Mouse (Mus musculus) kidney, postnatal 14 days (tissue): ENCODE measurements around the gene Prph2.

Experiments used
- DNase-seq: peaks from one replicate; pipeline ENCODE4 v3.0.0; 2022; ENCODE audit warnings: mixed read lengths

Prph2 gene

GRCm38 (mm10) chr17:46910186-46910585 is at the start of gene Prph2:
Gene Prph2 (plus strand): TSS chr17:46910459.
- DNase-seq: no peak

- no peak for DNase-seq
These were observed 45.6 kb upstream of the Prph2 start for GRCm38 (mm10) chr17:46864566-46865195.

- no peak for DNase-seq
These were observed 43.4 kb upstream of the Prph2 start for GRCm38 (mm10) chr17:46866836-46867235.

DNA sequence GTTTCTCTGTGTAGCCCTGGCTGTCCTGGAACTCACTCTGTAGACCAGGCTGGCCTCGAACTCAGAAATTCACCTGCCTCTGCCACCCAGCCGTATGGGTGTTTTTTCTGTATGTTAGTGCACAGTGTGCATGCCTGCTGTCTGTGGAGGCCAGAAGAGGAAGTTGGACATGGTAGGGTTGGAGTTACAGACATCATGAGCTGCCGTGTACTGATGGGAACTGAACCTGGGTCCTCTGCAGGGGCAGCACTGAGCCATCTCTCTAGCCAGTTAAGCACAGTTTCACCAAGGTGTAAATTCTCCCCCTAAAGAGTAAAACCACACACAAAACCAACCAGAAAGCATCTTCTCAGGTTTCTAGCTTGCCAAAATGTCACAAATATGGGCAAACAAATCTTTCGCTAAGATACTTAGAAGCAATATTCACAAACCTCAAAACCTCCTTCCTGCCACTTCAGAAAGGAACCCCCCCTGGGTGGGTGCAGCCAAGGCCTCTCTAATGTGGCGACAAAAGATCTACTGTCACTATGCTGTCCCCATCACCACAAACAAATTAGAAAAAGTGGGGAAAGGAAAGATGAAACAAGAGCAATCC is 40.0 kb upstream of the Prph2 start:
- no peak for DNase-seq

GRCm38 (mm10) chr17:46870913-46871312 is 39.3 kb upstream of the Prph2 start:
- no peak for DNase-seq

DNA sequence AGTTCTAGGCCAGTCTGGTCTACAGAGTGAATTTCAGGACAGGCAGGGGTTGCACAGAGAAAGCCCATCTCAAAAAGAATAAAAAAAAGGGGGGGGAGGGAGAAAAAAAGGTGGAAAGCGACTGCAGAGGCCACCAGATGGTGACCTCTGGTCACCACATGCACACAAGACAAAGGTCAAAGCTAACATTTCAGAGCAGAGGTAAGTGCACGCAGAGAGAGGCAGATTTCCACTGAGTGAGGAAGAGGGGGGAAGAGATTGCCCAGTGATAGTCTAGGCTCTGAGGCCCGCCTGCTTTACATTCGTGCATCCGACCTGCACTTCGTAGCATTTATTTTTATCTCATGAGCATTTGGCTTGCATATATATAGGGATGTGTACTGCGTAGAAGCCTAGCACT is 37.5 kb upstream of the Prph2 start:
- no peak for DNase-seq

DNA sequence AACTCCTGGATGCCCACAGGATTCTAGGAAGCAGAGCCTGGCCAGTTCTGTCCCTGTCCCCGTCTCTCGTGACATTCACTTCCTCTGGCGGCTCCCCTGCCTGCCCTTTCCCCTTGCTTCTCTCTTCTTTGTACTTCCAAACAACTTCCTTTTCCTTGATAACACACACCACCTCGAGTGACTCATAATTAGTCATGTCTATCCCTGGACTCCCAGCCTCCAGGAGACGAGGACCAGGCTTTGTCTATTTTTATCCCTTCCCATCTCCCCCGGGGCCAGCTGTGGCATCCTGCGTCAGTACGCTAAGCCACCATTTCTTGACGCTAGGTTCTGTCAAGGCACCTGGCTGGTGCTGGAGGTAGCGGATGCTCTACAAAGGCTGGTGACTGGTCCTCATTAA is 36.1 kb upstream of the Prph2 start:
- DNase-seq: peak; percentile 63

GRCm38 (mm10) chr17:46875626-46876025 is 34.6 kb upstream of the Prph2 start:
- no peak for DNase-seq

DNA sequence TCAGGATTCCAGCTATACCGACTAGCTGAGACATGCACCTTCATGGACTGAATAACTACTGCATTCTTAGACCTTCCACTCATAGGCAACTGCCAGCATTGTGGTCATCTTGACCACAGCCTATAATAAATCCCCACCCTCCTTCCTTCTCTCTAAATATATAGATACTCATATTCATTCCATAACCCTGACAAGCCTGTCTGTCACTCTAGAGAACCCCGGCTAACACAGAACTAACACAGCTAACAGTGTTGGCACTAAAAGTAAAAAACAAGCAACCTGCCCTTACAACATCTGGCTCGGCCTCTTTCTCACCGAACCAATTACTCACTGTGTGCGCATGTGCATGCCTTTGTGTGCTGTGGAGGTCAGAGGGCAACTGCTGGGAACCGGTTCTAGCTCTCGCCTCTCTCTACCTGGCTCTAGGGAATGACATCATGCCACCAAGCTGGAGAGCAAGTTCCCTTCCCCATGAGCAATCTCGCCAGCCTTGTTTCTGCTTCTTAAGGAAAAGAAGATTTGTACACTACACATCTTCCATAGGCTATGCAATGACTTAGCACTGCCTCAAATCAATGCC is 33.8 kb upstream of the Prph2 start:
- no peak for DNase-seq

DNA sequence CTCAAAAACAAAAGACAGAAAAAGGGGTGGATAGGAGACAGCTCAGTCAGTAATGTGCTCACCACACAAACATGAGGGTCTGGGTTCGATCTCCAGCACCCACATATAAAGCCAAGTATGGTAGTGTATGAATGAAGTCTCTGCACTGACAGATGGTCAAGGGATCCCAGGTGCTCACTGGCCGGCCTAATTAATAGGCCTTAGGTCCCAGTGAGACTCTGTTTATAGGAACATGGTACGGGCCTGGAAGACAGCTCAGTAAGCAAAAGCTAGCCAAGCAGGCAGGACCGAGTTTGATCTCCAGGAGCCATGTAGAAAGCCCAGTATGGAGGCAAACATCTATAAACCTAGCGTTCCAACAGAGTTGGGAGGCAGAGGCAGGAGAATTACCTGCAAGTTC is 33.2 kb upstream of the Prph2 start:
- no peak for DNase-seq

GRCm38 (mm10) chr17:46879841-46880311 is 30.4 kb upstream of the Prph2 start:
- DNase-seq: peak; percentile 77

DNA sequence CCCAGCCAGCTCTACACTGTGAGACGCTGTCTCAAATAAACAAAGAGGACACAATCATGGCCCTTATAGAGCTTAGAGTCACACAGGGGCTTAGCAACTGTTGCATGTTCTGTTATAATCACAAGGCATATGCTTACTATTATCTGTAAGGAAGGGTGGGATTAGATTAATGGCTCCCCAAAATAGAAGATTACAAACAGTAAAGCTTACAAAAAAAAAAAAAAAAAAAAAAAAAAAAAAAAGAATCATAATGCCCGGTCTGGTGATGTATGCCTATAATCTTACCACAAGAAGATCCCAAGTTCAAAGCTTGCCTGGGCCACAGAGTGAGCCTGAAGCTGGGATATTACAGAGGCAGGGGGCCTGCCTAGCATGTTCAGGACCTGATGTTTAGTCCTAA is 29.9 kb upstream of the Prph2 start:
- no peak for DNase-seq

DNA sequence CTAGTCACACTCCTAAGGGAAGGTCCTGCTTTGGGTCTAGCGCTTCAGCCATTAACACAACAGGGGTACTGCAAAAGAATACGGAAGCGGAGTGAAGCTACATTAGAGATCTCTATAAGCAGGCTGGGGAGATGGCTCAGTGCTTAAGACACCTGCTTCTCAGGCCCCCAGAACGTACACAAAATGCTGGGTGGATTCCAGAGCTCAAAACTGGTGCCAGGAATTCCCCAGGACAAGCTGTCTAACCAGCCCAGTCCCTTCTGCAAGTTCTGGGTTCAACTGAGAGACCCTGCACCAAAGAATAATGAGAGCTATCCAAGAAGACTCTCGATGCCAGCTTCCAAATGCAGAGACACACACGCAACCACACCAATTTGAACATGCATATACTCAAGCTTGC is 28.5 kb upstream of the Prph2 start:
- DNase-seq: no peak

DNA sequence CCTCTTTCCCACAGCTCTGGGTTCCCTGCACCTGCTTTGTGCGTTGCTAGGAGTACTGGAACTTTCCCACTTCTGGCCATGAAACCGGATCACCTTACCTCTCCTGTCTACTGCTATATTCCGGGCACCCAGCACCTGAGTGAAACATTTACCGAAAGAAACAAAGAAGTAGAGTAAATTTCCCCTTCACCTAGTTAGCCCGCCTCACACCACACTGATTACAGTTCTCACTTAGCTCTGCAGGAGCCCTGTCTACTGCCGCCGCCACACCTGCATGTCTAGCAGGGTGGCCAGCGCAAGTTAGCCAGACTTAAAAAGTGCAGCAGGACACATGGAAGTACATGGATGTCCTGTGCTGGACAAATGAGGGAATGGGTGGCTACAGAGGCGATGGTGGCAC is 27.2 kb upstream of the Prph2 start:
- DNase-seq: peak; percentile 38

- no peak for DNase-seq
These were observed 25.5 kb upstream of the Prph2 start for GRCm38 (mm10) chr17:46884766-46885165.

DNA sequence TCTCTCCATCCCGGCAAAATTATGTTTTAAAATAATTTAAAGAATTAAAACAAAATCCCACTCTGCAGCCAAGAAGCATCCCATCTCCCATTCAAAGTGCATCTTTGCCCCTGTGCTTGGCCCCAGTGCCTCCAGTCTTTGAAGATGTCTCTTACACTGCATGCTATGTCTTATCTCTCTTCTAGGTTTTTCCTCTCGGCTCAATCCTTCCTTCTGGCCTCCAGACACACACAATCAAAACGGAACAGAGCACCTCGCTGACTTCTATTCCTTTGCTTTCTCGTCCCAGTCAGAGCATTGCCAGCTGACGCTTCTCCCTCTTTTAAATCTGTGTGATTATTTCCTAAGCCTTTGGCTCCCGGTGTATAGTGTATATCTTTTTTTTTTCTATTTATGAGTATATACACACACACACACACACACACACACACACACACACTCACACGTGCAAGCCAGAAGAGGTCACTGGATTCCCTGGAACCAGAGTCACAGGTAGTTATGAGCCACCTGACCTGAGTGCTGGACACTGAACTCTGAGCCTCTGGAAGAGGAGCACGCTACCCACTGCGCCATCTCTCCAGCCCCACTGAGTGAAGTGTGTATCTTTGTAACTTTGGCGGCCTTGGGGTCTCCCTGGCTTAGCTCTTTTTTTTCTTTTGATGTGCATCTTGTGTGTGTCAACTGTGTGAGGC is 24.9 kb upstream of the Prph2 start:
- no peak for DNase-seq

- DNase-seq: no peak
These were observed 24.2 kb upstream of the Prph2 start for GRCm38 (mm10) chr17:46885910-46886643.

DNA sequence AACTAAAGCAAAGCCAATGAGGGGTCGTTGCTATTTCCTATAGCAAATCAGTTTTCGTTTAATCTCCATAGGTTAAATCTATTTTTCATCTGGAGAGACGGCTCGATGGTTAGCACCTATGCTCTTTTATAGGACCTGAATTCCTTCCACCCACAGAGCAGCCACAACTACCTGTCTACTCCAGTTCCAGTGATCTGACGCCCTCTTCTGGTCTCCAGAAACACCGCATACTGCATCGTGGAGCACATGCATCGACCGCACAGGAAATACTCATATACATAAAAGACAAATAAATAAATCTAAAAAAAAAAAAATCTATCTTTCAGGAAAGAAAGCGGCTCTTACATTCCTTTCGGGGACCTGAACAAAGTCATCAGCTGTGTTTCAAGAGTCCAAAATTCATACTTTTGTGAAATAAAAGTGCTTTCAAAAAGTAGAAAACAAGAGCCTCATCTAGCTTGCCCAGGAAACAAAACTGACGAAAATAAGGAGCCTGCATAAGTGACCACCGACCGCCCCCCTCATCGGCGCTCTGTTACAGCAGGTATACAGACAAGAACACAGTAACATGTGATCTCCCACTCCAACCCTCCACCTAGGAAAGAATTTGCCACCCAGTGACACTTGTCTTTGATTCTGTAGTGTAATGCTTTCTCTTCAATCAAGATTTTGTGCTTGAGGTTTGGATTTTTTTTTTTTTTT is 21.6 kb upstream of the Prph2 start:
- peak; percentile 73 for DNase-seq

- DNase-seq: peak; percentile 89
These were observed 20.7 kb upstream of the Prph2 start for GRCm38 (mm10) chr17:46889450-46890084.

- peak; percentile 98 for DNase-seq
These were observed 20.0 kb upstream of the Prph2 start, which contains the start of gene Tbcc for GRCm38 (mm10) chr17:46890116-46890815. Gene Tbcc (plus strand): TSS chr17:46890684.
